Mouse (Mus musculus) right cerebral cortex, postnatal 14 days (tissue): Measurements from ENCODE around the gene Gm45902.

Experiments used
- DNase-seq: peaks from one replicate; pipeline ENCODE4 v3.0.0; 2022

Gm45902 gene

GRCm38 (mm10) chr2:3512552-3513454, at the start of gene Gm45902, which contains the start of the genes Hspa14 and Cdnf:
Gene Gm45902 (minus strand): TSS chr2:3512790.
Gene Hspa14 (minus strand): TSS chr2:3512814.
Gene Cdnf (plus strand): TSS chr2:3513030.
- peak; percentile 90 for DNase-seq

- peak; percentile 46 for DNase-seq
These were observed 34.0 kb upstream of the Gm45902 start for GRCm38 (mm10) chr2:3546588-3546987.

GRCm38 (mm10) chr2:3546055-3546454, 33.5 kb upstream of the Gm45902 start:
- no peak for DNase-seq

DNA sequence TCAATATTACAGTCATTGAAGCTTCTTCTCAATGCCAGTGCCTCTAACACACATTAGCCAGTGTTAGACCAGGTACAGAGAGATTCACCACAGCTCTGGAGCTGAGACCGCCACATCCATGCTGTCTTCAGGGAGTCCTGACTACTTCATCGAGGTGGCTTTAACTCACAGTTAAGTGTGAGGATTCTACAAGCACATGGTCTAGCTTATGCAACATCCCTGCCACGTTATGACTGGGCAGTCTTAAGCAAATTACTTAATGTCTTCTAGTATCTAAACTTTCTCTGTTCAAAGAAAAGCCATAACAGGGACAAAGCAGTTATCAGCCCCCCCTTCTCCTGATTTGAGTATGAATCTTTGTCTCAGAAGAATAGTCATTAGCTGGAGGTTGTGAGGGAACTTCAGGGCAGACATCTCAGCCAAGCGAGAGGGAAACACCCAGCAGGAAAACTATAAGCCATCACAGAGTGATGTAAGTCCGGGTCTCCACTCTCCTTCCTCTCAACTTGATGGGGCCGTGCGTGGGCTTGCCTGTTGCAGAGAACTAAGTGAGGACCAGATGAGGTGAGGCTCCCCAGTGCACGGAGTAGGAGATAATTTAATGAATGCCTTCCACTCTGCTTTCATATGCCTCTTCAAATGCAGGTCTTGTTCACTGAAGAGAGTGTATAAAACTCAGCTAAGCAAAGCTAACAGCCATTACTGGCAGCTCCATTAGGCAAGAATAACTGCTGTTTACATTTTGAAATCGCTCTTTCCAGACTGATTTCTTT, 28.9 kb upstream of the Gm45902 start:
- DNase-seq = no peak

GRCm38 (mm10) chr2:3526288-3526687, 13.7 kb upstream of the Gm45902 start:
- DNase-seq = no peak

- no peak for DNase-seq
These were observed 10.0 kb upstream of the Gm45902 start for GRCm38 (mm10) chr2:3522558-3522957.

- no peak for DNase-seq
These were observed 514 bp downstream of the Gm45902 start for GRCm38 (mm10) chr2:3512076-3512475.

DNA sequence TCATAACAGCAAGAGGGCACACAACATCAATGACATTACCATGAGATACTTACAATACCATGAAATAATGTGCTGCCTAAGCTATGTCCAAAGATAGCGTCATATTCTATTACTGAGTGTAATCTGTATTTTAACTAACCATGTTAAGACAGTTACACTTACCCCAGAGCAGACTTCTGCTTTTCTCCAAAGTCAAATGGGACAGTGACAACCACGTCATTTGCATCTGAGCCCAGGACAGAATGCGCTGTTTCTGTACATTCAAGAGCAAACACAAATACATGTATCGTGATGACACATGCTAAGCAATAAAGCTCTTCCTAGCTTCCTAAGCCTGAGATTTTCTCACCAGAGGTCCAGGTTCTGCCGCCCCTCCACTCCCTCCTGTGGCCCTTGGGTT, 11.7 kb downstream of the Gm45902 start:
- DNase-seq = no peak

DNA sequence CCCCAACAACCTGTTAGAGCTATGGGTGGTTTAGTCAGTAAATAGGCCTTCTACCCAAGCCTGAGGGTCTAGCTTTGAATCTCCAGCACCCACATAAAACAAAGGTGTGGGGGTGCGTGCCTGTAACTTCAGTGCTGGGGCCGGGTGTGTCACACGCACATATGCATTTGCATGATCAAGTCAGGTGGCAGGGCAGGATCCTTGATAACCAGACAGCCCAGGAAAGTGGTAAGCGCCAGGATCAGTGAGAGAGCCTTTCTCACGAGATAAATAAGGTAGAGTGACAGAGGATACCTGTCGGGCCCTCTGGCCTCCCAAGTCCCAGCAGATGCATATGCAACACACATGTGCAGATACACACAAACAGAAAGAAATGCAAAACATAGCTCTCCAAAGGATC, 13.0 kb downstream of the Gm45902 start:
- DNase-seq = no peak

- no peak for DNase-seq
These were observed 18.7 kb downstream of the Gm45902 start for GRCm38 (mm10) chr2:3493833-3494409.

GRCm38 (mm10) chr2:3489816-3490215, 22.8 kb downstream of the Gm45902 start:
- DNase-seq = no peak

GRCm38 (mm10) chr2:3480239-3480638, 32.4 kb downstream of the Gm45902 start:
- no peak for DNase-seq

- no peak for DNase-seq
These were observed 36.8 kb downstream of the Gm45902 start for GRCm38 (mm10) chr2:3475746-3476251.

DNA sequence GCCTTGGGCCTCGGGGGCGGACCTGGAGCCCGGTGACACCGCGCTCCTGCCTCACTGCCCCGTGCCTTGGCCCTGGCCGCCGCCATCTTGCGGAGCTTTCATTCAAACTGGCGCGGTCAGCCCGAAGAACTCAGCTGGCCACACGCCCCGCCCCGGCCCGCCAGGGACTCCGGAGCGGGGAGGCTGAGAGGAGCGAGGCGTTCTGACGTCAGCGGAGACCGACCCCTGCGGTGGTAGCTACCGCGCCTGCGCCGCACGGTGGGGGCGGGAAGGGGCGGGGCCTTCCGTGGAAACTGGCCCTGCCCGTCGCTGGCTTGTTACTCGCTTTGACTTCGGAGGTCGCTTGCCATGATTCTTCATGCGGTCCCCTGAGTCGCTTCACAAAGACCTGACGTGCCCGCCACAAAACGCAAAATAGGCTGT, 37.7 kb downstream of the Gm45902 start, which contains the start of gene Suv39h2:
Suv39h2 (minus strand) TSS at position 171 of the 423 bp plus-strand sequence.
- DNase-seq = peak; percentile 96

- peak; percentile 62 for DNase-seq
These were observed 38.2 kb downstream of the Gm45902 start for GRCm38 (mm10) chr2:3474361-3474805.

- no peak for DNase-seq
These were observed 38.7 kb downstream of the Gm45902 start for GRCm38 (mm10) chr2:3473891-3474290.

DNA sequence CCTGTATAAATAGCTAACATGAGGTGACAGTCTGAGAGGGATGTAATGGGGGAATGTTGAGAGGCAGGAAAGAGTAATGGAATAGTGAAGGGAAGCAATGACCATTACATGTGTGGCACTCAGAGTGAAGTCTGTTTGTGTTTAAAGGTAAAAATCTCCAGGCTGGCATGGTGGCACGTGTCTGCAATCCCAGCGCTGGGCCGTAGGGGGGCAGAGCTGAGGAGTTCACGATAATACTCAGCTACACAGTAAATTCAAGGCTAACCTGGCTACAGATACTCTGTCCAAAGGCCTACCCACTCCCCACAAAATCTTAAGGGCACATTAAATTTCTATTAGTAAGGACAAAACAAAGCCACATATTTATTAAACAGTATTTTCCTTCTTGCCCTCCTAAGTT, 56.0 kb downstream of the Gm45902 start:
- no peak for DNase-seq
